Mouse (Mus musculus) layer of hippocampus, adult 2 months (tissue): ENCODE measurements around the gene Ampd1. TPM values are rescaled to one million over a fixed set of nuclear protein-coding genes. Genes with fewer than 3 reads are reported as not detected.

Experiments used
- DNase-seq, 2 experiments: peaks; one replicate each; pipeline ENCODE4 v3.0.0; 2022; ENCODE audit warnings: low spot score in 2 of 2
- H3K27ac ChIP-seq: fragments of 200-600 bp; 2 replicates; pipeline ENCODE4 v1.8.1; 2022
- H3K4me3 ChIP-seq: fragments of 200-600 bp; 2 replicates; pipeline ENCODE4 v1.8.1; 2022; ENCODE audit warnings: mild to moderate bottlenecking
- CTCF ChIP-seq: fragments of 200-600 bp; conservative IDR thresholded peaks from 2 replicates; pipeline ENCODE4 v1.8.1; 2022; ENCODE audit warnings: antibody characterized with exemption, mild to moderate bottlenecking, moderate library complexity
- total RNA-seq, 2 experiments: library from RNA; stranded (reverse); gene quantifications; 2 replicates each; pipeline ENCODE4 v1.2.3; 2021

Ampd1 gene
- total RNA-seq, 2 experiments from 2014 or later: not detected

DNA sequence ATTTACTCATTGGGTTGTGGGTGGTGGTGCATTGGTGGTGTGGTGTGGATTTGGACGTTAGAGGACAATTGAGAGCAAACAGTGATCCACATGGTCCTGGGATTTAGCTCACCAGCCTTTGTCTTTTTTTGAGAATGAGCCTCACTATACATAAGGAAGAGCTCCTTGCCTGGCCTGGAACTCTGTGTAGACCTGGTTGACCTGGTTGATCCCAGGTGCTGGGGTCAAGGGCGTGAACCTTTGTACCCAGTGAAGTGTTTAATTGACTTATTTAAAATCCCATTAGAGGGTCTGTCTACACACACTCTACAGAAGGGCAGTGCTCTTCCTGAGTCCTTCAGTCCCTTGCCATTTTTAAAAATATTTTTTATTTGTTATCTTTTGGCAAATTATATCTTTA, 71.5 kb downstream of the Ampd1 start:
- Histone ChIP-seq H3K27ac (no peak overlapping the region), H3K4me3 (no peak overlapping the region)
- no peak for TF ChIP-seq CTCF
- no peak for DNase-seq

DNA sequence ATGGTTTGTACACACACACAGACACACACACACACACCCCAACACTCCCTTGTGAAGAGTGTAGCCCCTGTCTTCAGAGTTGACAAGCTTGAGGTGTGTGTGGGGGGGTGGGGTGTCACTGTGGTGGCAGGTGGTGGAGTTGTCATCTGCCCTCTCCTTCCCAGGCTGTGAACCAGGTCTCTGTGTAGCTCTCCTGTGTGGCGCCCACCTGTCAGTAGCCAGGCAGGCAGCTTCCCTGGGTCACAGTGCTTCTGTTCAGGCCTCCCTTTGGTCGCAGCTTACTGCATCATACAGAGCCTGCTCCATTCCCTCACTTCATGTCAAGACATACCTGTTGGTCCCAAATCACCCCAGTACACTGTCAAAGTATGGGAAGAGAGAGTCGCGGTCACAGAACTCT, 72.0 kb downstream of the Ampd1 start:
- Histone ChIP-seq H3K4me3 (no peak overlapping the region), H3K27ac (no peak overlapping the region)
- DNase-seq: no peak
- no peak for TF ChIP-seq CTCF

DNA sequence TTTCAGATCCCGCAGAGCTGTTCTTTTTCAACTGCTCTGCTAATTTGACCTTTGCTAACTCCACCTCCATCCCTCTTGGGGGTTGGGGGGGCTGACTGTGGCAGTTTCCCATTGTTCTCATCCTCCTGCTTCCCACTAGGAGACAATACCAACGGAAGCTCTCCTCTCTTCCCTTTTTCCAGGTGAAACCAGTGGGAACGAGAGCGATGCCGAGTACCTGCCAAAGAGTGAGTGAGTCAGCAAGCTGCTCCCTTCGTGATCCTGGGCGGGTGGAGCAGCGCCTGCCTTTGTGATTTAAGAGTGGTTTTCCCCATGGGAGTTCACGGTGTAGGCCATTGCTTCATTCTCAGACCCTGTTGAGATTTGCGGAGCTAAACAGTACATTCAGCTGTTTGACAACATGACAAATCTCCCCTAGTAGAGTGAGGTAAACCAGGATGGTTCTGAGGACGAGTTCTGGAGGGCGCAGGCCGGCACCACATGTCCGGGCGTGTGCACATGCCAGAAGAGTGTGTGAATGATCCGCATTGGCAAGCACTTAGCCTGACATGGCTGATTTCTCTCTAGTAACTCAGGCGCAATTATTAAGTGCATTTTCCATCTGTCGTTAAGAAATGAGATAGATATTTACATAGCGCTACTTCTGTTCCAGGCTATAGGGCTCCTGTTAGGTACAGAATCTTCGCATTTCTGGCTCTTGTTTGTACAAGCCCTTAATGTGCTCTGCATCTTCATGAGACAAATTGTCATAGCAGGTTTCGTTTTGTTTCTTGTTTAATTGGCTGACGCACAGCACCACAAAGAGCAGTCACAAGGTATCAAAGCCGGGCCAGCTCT, 72.7 kb downstream of the Ampd1 start:
- DNase-seq: no peak
- H3K27ac ChIP-seq: no peak overlapping the region
- no peak for TF ChIP-seq CTCF
- H3K4me3 ChIP-seq: no peak overlapping the region

DNA sequence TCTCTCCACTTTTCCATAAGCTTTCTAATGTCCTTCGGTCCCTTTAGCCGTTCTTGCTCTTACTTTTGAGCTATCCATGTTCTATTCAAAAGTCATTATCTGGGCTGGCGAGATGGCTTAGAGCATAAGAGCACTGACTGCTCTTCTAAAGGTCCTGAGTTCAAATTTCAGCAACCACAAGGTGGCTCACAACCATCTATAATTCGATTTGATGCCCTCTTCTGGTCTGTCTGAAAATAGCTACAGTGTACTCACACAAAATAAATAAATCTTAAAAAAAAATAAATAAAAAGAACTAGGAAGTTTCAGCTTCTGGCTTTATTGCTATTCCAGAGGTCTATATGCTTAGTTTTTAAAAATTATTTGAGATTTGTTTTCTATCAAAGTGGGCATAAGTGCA, 74.0 kb downstream of the Ampd1 start:
- Histone ChIP-seq H3K4me3 (no peak overlapping the region), H3K27ac (no peak overlapping the region)
- no peak for DNase-seq
- peak; percentile 58 for TF ChIP-seq CTCF

DNA sequence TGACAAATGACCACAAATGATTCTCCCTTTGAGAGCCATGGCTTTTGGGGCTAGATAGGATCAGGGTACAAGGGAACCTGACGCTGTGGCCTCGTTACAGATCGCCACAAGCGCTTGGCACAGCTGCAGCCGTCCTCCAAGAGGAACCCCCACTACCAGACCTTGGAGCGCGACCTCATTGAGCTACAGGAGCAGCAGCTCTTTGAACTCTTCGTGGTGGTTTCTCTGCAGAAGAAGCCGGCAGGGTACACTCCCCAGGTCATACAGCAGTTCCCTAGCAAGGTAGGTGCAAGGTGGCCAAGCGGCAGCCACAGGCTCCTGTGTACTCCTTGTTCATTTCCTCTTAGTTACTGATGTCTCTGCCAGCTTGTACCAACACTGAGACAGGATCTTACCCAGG, 75.1 kb downstream of the Ampd1 start:
- Histone ChIP-seq H3K27ac (no peak overlapping the region), H3K4me3 (no peak overlapping the region)
- TF ChIP-seq CTCF: no peak
- no peak for DNase-seq

Other genes with a start within 250 kb of the Ampd1 start
- not detected for gene Sycp1, start 137.9 kb upstream of the Ampd1 start, total RNA-seq
- not detected for gene Nr1h5, start 109.9 kb upstream of the Ampd1 start, total RNA-seq
- 10 to 100 TPM; 57.3 to 65.5 TPM for gene Sike1, start 78.3 kb upstream of the Ampd1 start, total RNA-seq
- 100 to 1,000 TPM; 236 to 252 TPM for gene Csde1, start 53.6 kb upstream of the Ampd1 start, total RNA-seq
- 10 to 100 TPM; 59.9 to 72.6 TPM for gene Nras, start 15.7 kb upstream of the Ampd1 start, total RNA-seq
- under 1 TPM; 0.28 to 0.54 TPM for gene Dennd2c, start 28.6 kb downstream of the Ampd1 start, total RNA-seq
- gene Bcas2, start 97.6 kb downstream of the Ampd1 start, total RNA-seq: 10 to 100 TPM; 63.8 to 69.1 TPM
- 10 to 100 TPM; 53.0 to 55.2 TPM for gene Trim33, start 205.3 kb downstream of the Ampd1 start, total RNA-seq